Mouse (Mus musculus) intestine, embryonic 15.5 days (tissue): ENCODE measurements around the gene Mpl. TPM values are rescaled to one million over a fixed set of nuclear protein-coding genes. Genes with fewer than 3 reads are reported as not detected.

ENCODE experiments used
- ATAC-seq: fragments of 200-750 bp; cut with Nextera tagmentation; 2 replicates; pipeline ENCODE4 v1.8.0; 2017; ENCODE audit warnings: moderate TSS enrichment, moderate library complexity
- H3K27ac ChIP-seq: fragments of 300-500 bp; sonication (generic); 2 replicates; pipeline ENCODE4 v1.5.1; 2015; ENCODE audit warnings: mild to moderate bottlenecking, inconsistent platforms
- H3K27me3 ChIP-seq: fragments of 300-500 bp; sonication (generic); replicated peaks from 2 replicates; pipeline ENCODE4 v1.6.1; 2015; ENCODE audit warnings: inconsistent platforms
- H3K36me3 ChIP-seq: fragments of 300-500 bp; sonication (generic); 2 replicates; pipeline ENCODE4 v1.6.1; 2015; ENCODE audit warnings: inconsistent platforms
- H3K4me1 ChIP-seq: fragments of 300-500 bp; sonication (generic); replicated peaks from 2 replicates; pipeline ENCODE4 v1.6.1; 2015; ENCODE audit warnings: inconsistent platforms
- H3K4me2 ChIP-seq: fragments of 300-500 bp; sonication (generic); replicated peaks from 2 replicates; pipeline ENCODE4 v1.6.1; 2015; ENCODE audit warnings: mild to moderate bottlenecking, inconsistent platforms
- H3K4me3 ChIP-seq: fragments of 300-500 bp; sonication (generic); replicated peaks from 2 replicates; pipeline ENCODE4 v1.5.1; 2015; ENCODE audit warnings: inconsistent platforms
- H3K9ac ChIP-seq: fragments of 300-500 bp; sonication (generic); 2 replicates; pipeline ENCODE4 v1.6.1; 2015; ENCODE audit warnings: inconsistent platforms
- H3K9me3 ChIP-seq: fragments of 300-500 bp; sonication (generic); 2 replicates; pipeline ENCODE4 v1.6.1; 2016; ENCODE audit warnings: inconsistent platforms
- whole genome bisulfite sequencing: fragments of 180-500 bp; shearing (Covaris S2); methylation state at CpG from one replicate; pipeline ENCODE4 v1.1.7; 2015; 5-methylcytosine and 5-hydroxymethylcytosine counted together
- polyA plus RNA-seq: library from polyadenylated mRNA; unstranded; fragments of >200 nt; fragmentation: Nextera tagmentation; extraction: Ambion mirVana; gene quantifications from 2 replicates; pipeline ENCODE4 v1.2.1, GENCODE M21; 2015

Mpl gene
- polyA plus RNA-seq, 1 experiment from 2014 or later: 0.31 TPM

DNA sequence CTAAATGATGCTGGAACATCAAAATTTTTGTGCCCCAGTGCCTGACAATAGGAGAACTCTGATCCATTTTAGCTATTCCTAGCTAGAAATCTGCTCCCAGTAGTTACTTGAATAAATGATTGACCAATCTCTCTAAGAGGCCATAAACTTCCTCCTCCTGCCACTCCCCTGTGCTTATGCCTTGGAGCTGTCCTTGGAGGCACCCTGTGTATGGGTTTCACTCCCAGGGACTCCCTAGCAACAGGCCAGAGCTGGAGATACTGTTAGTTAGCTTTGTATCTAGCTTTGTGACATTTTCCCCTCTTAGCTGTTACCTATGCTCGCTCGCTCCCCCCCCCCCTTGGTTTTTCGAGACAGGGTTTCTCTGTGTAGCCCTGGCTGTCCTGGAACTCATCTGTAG is 35.9 kb downstream of the Mpl start:
- no peak overlapping the region for H3K9ac ChIP-seq
- H3K4me1 ChIP-seq: no peaks in the 10 kb centered on the region
- no peaks in the 10 kb centered on the region for H3K27me3 ChIP-seq
- H3K9me3 ChIP-seq: no peaks in the 10 kb centered on the region
- H3K4me3 ChIP-seq: no peak overlapping the region
- peak overlapping the region; percentile 20; the same call in 1 of the 2 replicates for H3K27ac ChIP-seq
- ATAC-seq: peak; percentile 94
- H3K4me2 ChIP-seq: no peak overlapping the region
- H3K36me3 ChIP-seq: peaks cover 9% of the 10 kb centered on the region; the same call in 1 of the 2 replicates
- WGBS: 60% methylated on average over 3 of the region's 3 CpGs

DNA sequence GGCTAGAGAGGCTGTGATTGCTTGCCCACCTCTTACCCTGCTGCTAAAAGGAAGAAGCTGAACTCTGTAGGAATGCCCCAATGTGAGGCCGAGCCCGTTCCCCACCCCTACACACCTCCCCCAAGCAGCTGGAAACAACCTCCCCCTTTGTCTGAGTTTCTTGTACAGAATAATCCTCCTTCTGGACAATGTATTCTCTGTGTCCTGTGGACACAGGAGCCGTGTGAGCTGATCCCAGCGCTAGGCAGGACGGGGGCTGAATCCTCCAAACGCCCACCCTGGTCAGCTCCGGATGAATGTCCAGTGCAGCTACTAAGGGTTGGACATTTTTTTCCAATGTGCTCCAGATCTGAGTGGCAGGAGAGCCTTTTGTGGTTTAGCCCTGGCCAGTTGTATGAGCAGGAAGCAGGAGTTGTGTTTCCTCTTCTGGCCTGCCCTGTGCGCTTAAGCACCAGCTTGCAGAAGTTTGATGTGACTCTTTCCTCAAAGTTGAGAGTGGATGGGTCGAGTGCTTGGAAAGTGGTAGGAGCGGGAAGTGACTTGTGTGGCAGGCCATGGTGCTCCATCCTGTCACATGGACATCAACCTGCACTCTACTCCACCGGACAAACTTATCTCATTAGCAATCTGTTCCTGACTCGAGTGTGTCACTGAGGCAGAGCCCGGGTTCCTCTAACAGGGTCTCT is 40.1 kb downstream of the Mpl start:
- no peak for ATAC-seq
- WGBS: 88% methylated on average over 13 of the region's 13 CpGs
- Histone ChIP-seq H3K9me3 (no peaks in the 10 kb centered on the region), H3K9ac (no peak overlapping the region), H3K4me2 (no peak overlapping the region), H3K4me3 (no peak overlapping the region), H3K4me1 (no peaks in the 10 kb centered on the region), H3K36me3 (peaks cover 37% of the 10 kb centered on the region), H3K27me3 (no peaks in the 10 kb centered on the region), H3K27ac (no peak overlapping the region)

DNA sequence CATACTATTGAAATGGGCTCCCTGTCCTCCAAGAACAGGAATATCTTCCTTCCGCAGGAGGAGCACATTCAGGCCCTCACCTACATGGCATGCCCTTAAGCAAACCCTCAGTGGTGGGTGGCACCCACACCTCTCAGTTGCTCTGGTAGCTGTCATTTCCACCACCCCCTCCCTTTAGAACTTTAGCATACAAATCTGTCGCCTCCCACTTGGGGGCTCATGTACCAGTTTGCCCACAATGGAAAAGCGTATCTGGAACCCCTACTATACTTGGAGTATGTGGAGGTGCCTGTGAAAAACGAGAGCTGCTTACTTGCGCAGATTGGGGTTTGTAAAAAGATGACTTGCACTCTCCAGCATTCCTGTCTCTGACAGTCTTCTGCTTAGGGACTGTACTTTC is 41.0 kb downstream of the Mpl start:
- no peak for ATAC-seq
- Histone ChIP-seq H3K4me2 (no peak overlapping the region), H3K4me1 (no peaks in the 10 kb centered on the region), H3K4me3 (no peak overlapping the region), H3K9me3 (no peaks in the 10 kb centered on the region), H3K36me3 (peaks cover 44% of the 10 kb centered on the region), H3K27ac (no peak overlapping the region), H3K27me3 (no peaks in the 10 kb centered on the region), H3K9ac (no peak overlapping the region)
- WGBS: 97% methylated on average over 5 of the region's 5 CpGs

DNA sequence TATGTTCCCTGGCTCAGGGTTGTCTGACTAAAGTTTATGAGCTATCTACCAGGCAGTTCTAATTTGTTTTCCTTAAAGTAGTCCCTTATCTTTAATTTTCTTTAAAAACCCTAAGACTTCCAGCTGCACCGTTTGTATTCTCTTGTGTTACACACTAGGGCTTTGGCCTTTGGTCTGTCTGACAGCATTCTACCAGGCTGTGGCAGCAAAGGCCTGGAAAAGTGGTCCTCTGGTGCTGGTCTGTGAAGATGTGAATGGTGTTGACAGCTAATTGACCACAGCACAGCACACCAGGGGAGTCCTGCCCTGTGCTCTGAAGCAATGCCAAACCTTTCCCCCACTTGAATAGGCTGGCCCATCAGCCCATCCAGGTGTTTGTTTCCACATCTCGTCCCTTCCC is 41.5 kb downstream of the Mpl start:
- no peak for ATAC-seq

DNA sequence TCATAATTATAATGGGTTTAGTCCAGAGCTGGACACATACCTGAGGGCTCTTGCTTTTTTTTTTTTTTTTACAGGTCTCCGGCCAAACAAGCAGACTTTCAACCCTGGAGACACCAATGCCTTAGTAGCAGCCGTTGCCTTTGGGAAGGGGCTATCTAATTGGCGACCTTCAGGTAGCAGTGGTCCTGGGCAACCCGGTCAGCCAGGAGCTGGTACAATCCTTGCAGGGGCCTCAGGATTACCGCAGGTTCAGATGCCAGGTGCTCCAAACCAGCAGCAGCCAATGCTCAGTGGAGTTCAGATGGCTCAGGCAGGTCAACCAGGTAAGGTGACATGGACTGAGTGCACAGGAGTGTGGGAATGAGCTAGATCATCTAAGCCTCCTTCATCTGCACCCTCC is 43.8 kb downstream of the Mpl start:
- H3K9me3 ChIP-seq: no peaks in the 10 kb centered on the region
- H3K4me1 ChIP-seq: peaks cover 7% of the 10 kb centered on the region
- no peaks in the 10 kb centered on the region for H3K27me3 ChIP-seq
- no peak for ATAC-seq
- no peak overlapping the region for H3K4me2 ChIP-seq
- H3K36me3 ChIP-seq: peaks cover 40% of the 10 kb centered on the region
- no peak overlapping the region for H3K9ac ChIP-seq
- WGBS: 94% methylated on average over 5 of the region's 5 CpGs
- no peak overlapping the region for H3K27ac ChIP-seq
- H3K4me3 ChIP-seq: no peak overlapping the region

More for the DNA sequence above, 41.5 kb downstream of the Mpl start:
- Histone ChIP-seq H3K4me2 (no peak overlapping the region), H3K27me3 (no peaks in the 10 kb centered on the region), H3K9ac (no peak overlapping the region), H3K4me1 (no peaks in the 10 kb centered on the region), H3K4me3 (no peak overlapping the region), H3K9me3 (no peaks in the 10 kb centered on the region), H3K36me3 (peaks cover 43% of the 10 kb centered on the region), H3K27ac (no peak overlapping the region)
- 83% methylated on average over 2 of the region's 2 CpGs for WGBS

DNA sequence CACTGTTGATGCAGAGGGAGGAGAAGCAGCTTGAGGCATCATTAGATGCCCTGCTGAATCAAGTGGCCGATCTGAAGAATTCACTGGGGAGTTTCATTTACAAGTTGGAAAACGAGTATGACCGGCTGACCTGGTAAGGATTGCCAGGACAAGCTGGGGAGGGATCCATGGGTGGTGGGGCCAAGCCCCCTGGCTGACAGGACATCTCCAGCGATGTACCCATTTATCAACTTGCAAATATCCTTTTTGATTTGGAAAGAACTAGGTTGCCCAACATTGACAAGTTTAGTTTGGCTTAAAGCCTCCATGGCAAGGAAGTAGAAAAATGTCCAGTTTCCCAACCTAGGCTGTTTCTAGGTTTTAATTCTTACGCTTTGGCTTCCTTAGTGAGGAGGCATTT is 46.4 kb downstream of the Mpl start:
- WGBS: 88% methylated on average over 5 of the region's 5 CpGs
- ATAC-seq: no peak
- Histone ChIP-seq H3K36me3 (peaks cover 33% of the 10 kb centered on the region), H3K4me2 (no peak overlapping the region), H3K4me1 (peaks cover 9% of the 10 kb centered on the region), H3K9me3 (no peaks in the 10 kb centered on the region), H3K27ac (no peak overlapping the region), H3K4me3 (no peak overlapping the region), H3K9ac (no peak overlapping the region), H3K27me3 (no peaks in the 10 kb centered on the region)

DNA sequence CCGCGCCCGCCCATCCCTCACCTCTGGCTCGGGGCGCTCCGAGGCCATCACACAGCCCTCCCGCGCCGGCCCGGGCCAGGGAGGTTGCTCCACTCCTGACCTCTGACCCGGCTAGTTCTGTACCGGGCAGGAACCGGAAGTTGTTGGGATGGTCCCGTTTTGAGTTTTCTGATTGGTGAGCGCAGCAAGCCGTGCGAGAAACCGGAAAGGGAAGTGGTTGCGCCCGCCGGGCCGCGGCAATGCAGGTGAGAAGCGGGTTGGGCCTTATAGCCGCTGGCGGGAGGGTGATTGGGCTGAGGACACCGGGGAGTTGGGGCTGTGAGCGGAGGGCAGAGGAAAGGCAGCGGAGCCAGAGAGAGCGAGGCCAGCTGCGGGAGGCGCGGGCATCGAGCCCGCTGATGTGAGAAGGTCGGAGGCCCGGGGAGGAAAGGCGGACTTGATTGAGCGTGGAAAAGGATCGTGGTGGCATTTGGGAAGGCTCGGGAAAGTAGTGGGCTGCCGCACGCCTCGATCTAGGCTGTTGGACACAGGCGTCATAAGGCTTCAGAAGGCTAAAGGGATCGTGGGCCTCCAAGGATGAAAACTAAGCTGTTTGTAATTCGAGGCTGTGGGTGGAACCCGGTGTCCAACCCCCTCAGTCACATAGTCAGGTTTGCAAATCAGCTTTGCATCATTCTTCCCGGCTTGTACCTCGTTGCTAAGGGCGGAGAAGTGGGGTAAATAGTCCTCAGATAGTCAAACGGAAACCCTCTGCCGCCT is 48.0 kb downstream of the Mpl start, which contains the start of the genes Szt2 and Med8:
Gene Szt2 (minus strand): TSS at position 132 of the 759 bp plus-strand sequence.
Gene Med8 (plus strand): TSS at position 196 of the 759 bp plus-strand sequence.
- peak within 1 kb of the TSS; percentile 95 for H3K4me3 ChIP-seq
- peak within 1 kb of the TSS; percentile 71 for H3K27ac ChIP-seq
- H3K9me3 ChIP-seq: no peaks in the 10 kb centered on the region
- peak; percentile 99 for ATAC-seq
- peaks cover 9% of the 10 kb centered on the region for H3K4me1 ChIP-seq
- WGBS: under 1% methylated on average over 53 of the region's 53 CpGs
- peak within 1 kb of the TSS; percentile 95 for H3K9ac ChIP-seq
- peak within 1 kb of the TSS; percentile 78 for H3K4me2 ChIP-seq
- no peaks in the 10 kb centered on the region for H3K27me3 ChIP-seq
- peaks cover 22% of the 10 kb centered on the region for H3K36me3 ChIP-seq

DNA sequence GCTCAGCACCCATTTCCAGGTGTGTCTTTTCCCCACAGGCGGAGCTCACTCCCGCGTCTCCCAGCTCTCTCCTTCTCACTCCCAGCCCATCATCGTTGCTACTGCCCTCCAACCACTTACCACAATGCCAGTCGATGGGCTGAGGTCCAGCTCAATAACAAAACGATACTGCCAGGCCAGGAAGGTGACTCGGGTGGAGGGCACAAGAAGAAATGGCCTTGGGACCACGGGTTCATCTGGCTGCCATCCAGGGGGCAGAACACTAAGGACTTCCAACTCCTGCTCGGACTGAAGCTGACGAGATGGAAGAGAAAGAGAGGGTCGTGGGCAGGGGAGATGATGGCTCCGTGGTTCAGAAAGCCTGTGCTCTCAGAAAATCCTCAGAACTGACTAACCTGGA is 54.6 kb downstream of the Mpl start:
- no peak for ATAC-seq
- Histone ChIP-seq H3K27me3 (no peaks in the 10 kb centered on the region), H3K9ac (no peak overlapping the region), H3K4me3 (no peak overlapping the region), H3K9me3 (no peaks in the 10 kb centered on the region), H3K4me2 (no peak overlapping the region), H3K4me1 (no peaks in the 10 kb centered on the region), H3K27ac (no peak overlapping the region), H3K36me3 (peaks cover 20% of the 10 kb centered on the region)
- WGBS: 94% methylated on average over 12 of the region's 12 CpGs

DNA sequence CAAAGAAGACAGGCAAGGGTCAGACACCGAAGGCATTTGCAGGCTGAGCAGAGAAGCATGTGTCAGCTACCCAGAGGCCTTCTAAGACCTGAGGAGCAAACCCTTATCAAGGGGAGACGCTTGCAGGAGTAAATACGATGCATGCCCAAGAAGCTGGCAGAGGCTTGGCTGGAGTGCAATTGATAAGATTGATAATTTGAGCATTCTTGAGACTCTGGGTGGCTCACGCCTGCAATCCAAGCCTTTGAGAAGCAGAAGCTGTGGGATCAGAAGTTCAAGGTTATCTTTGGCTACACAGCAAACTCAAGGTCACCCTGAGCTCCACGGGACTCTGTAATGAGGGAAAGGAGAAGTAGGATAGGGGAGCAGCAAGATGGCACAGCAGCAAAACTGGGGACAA is 55.4 kb downstream of the Mpl start:
- no peak for ATAC-seq
- Histone ChIP-seq H3K4me3 (no peak overlapping the region), H3K9me3 (no peaks in the 10 kb centered on the region), H3K4me1 (no peaks in the 10 kb centered on the region), H3K27me3 (no peaks in the 10 kb centered on the region), H3K4me2 (no peak overlapping the region), H3K9ac (no peak overlapping the region), H3K36me3 (peaks cover 20% of the 10 kb centered on the region), H3K27ac (no peak overlapping the region)
- 86% methylated on average over 5 of the region's 5 CpGs for WGBS

DNA sequence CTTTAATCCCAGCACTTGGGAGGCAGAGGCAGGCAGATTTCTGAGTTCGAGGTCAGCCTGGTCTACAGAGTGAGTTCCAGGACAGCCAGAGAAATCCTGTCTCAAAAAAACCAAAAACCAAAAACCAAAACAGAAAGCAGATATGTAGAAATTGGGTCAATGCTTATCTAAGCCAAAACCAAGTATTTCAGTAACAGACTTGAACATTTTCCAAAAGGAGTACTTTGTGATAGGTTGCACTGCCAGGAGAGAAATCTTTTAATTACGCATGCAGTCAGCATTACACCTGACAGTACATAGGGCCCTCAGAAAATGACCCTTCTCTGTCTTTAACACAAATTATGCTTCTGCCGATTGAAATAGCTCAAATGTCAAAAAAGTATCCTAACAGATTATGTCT is 55.9 kb downstream of the Mpl start:
- Histone ChIP-seq H3K4me3 (no peak overlapping the region), H3K4me1 (no peaks in the 10 kb centered on the region), H3K27ac (no peak overlapping the region), H3K4me2 (no peak overlapping the region), H3K36me3 (peaks cover 20% of the 10 kb centered on the region), H3K9me3 (no peaks in the 10 kb centered on the region), H3K9ac (no peak overlapping the region), H3K27me3 (no peaks in the 10 kb centered on the region)
- 91% methylated on average over 3 of the region's 3 CpGs for WGBS
- no peak for ATAC-seq

DNA sequence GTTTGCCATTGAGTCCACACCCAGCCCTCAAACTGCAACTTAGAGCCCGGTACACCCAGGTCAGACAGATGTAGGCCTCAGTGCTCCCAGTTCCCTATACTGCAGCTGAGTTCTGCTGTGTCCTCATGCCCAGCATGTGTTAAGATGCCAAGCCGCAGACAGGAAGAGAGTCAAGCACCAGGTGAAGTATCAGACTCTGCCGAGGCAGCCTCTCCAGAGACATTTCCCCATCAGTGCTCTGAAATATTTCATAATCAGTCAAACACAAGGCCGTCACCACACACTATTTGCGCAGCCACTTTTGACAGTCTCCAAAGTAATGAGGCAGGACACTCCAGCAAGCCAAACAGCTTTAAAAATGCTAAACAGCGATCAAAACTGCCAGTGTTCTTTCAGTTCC is 58.9 kb downstream of the Mpl start:
- Histone ChIP-seq H3K4me3 (no peak overlapping the region), H3K27ac (no peak overlapping the region), H3K36me3 (peaks cover 31% of the 10 kb centered on the region), H3K4me1 (no peaks in the 10 kb centered on the region), H3K27me3 (no peaks in the 10 kb centered on the region), H3K9ac (no peak overlapping the region), H3K4me2 (no peak overlapping the region), H3K9me3 (no peaks in the 10 kb centered on the region)
- no peak for ATAC-seq
- WGBS: 90% methylated on average over 6 of the region's 6 CpGs

DNA sequence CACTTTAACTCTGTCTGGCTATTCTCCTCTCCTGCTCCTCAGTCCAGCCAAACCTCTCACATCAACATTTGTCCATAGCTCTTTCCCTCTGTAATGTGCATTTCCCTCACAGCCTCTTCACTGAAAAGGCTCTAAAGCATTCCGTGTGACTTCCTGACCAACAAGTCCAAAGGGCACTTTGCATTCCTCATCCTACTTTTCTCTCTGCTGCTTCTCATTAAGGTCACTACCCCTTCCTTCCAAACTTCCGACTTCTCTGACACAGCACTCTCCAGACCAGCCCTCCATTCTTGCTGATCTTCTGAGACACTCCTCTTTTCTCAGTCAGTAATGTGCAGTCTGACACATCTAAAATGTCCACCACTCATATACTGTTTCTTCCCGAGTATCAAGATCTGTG is 60.9 kb downstream of the Mpl start:
- no peaks in the 10 kb centered on the region for H3K9me3 ChIP-seq
- peaks cover 41% of the 10 kb centered on the region for H3K36me3 ChIP-seq
- no peak overlapping the region for H3K9ac ChIP-seq

DNA sequence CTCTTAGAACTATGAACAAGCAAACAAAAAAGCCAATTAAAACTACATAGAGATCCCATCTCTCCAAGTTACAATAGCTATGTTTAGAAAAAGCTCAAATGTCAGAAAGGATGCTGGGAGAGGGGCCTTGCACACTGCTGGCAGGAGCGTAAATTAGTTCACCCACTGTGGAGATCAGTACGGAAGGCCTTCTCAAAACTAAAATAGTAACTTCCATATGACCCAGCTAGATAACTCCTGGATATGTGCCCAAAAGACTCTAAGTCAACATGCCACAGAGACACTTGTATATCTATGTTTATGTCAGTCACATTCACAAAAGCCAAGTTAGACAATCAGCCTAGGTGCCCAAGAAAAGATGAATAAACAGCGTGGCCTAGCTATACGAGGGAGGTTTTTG is 62.0 kb downstream of the Mpl start:
- Histone ChIP-seq H3K4me2 (no peak overlapping the region), H3K9ac (no peak overlapping the region), H3K4me3 (no peak overlapping the region), H3K9me3 (no peaks in the 10 kb centered on the region), H3K4me1 (no peaks in the 10 kb centered on the region), H3K27me3 (no peaks in the 10 kb centered on the region), H3K27ac (no peak overlapping the region), H3K36me3 (peaks cover 50% of the 10 kb centered on the region)
- no peak for ATAC-seq
- 86% methylated on average over 4 of the region's 4 CpGs for WGBS

More for the DNA sequence above, 60.9 kb downstream of the Mpl start:
- H3K4me2 ChIP-seq: no peak overlapping the region
- WGBS: 62% methylated on average over 3 of the region's 3 CpGs
- no peaks in the 10 kb centered on the region for H3K4me1 ChIP-seq
- ATAC-seq: peak; percentile 43
- H3K27me3 ChIP-seq: no peaks in the 10 kb centered on the region
- H3K4me3 ChIP-seq: no peak overlapping the region
- H3K27ac ChIP-seq: no peak overlapping the region
